Mouse (Mus musculus): Measurements from ENCODE around the gene Ankrd40. TPM values are rescaled to one million over a fixed set of nuclear protein-coding genes. Genes with fewer than 3 reads are reported as not detected.

Gene Ankrd40
- polyA plus RNA-seq, 1 experiment from 2014 or later = 9.2 TPM

- 71% methylated on average over 8 of the region's 8 CpGs for WGBS
- H3K27ac ChIP-seq (ENCODE audit: low read depth, low read length) = no peak overlapping the region
- no peaks in the 10 kb centered on the region for H3K27me3 ChIP-seq (replicated peaks; ENCODE audit: control insufficient read depth, insufficient read depth, low read length)
- peaks cover 19% of the 10 kb centered on the region for H3K36me3 ChIP-seq (ENCODE audit: control insufficient read depth, insufficient read depth, low read length)
- H3K4me1 ChIP-seq (ENCODE audit: control insufficient read depth, insufficient read depth, low read depth, low read length) = peaks cover 20% of the 10 kb centered on the region
- no peaks in the 10 kb centered on the region for H3K9me3 ChIP-seq (ENCODE audit: control insufficient read depth, low read length)
- no peak overlapping the region for H3K4me3 ChIP-seq (ENCODE audit: low read length)
- ATAC-seq = no peak
- no peak overlapping the region for H3K9ac ChIP-seq (ENCODE audit: low read depth, low read length)
- no peak overlapping the region for H3K4me2 ChIP-seq (ENCODE audit: low read length)
Observed at GRCm38 (mm10) chr11:94334386-94334968, 6.7 kb downstream of the Ankrd40 start.

GRCm38 (mm10) chr11:94336551-94336950 lies 8.8 kb downstream of the Ankrd40 start:
- H3K9ac ChIP-seq (ENCODE audit: low read depth, low read length) = no peak overlapping the region
- H3K4me3 ChIP-seq (ENCODE audit: low read length) = no peak overlapping the region
- no peak overlapping the region for H3K27ac ChIP-seq (ENCODE audit: low read depth, low read length)
- peaks cover 21% of the 10 kb centered on the region for H3K36me3 ChIP-seq (ENCODE audit: control insufficient read depth, insufficient read depth, low read length)
- H3K9me3 ChIP-seq (ENCODE audit: control insufficient read depth, low read length) = no peaks in the 10 kb centered on the region
- H3K4me1 ChIP-seq (ENCODE audit: control insufficient read depth, insufficient read depth, low read depth, low read length) = peaks cover 11% of the 10 kb centered on the region
- no peaks in the 10 kb centered on the region for H3K27me3 ChIP-seq (replicated peaks; ENCODE audit: control insufficient read depth, insufficient read depth, low read length)
- no peak for ATAC-seq
- no peak overlapping the region for H3K4me2 ChIP-seq (ENCODE audit: low read length)

- Histone ChIP-seq H3K27me3 (replicated peaks; ENCODE audit: control insufficient read depth, insufficient read depth, low read length) (no peaks in the 10 kb centered on the region), H3K9ac (ENCODE audit: low read depth, low read length) (no peak overlapping the region), H3K36me3 (ENCODE audit: control insufficient read depth, insufficient read depth, low read length) (peaks cover 21% of the 10 kb centered on the region), H3K27ac (ENCODE audit: low read depth, low read length) (no peak overlapping the region), H3K9me3 (ENCODE audit: control insufficient read depth, low read length) (no peaks in the 10 kb centered on the region), H3K4me3 (ENCODE audit: low read length) (no peak overlapping the region), H3K4me2 (ENCODE audit: low read length) (no peak overlapping the region), H3K4me1 (ENCODE audit: control insufficient read depth, insufficient read depth, low read depth, low read length) (peaks cover 11% of the 10 kb centered on the region)
- 95% methylated on average over 2 of the region's 2 CpGs for WGBS
- no peak for ATAC-seq
Observed at GRCm38 (mm10) chr11:94338347-94338746, 10.5 kb downstream of the Ankrd40 start.

GRCm38 (mm10) chr11:94339732-94340585 lies 12.2 kb downstream of the Ankrd40 start:
- 54% methylated on average over 18 of the region's 18 CpGs for WGBS

GRCm38 (mm10) chr11:94340948-94341933 lies 13.4 kb downstream of the Ankrd40 start:
- no peak overlapping the region for H3K9ac ChIP-seq (ENCODE audit: low read depth, low read length)

More at GRCm38 (mm10) chr11:94339732-94340585, 12.2 kb downstream of the Ankrd40 start:
- no peak overlapping the region for H3K4me2 ChIP-seq (ENCODE audit: low read length)
- H3K4me1 ChIP-seq (ENCODE audit: control insufficient read depth, insufficient read depth, low read depth, low read length) = peaks cover 14% of the 10 kb centered on the region
- no peak overlapping the region for H3K27ac ChIP-seq (ENCODE audit: low read depth, low read length)
- ATAC-seq = peak; percentile 83
- H3K9ac ChIP-seq (ENCODE audit: low read depth, low read length) = no peak overlapping the region
- no peaks in the 10 kb centered on the region for H3K27me3 ChIP-seq (replicated peaks; ENCODE audit: control insufficient read depth, insufficient read depth, low read length)
- H3K4me3 ChIP-seq (ENCODE audit: low read length) = no peak overlapping the region
- H3K36me3 ChIP-seq (ENCODE audit: control insufficient read depth, insufficient read depth, low read length) = peaks cover 15% of the 10 kb centered on the region
- H3K9me3 ChIP-seq (ENCODE audit: control insufficient read depth, low read length) = no peaks in the 10 kb centered on the region

GRCm38 (mm10) chr11:94342114-94342905 lies 14.5 kb downstream of the Ankrd40 start:
- WGBS = 16% methylated on average over 13 of the region's 13 CpGs
- Histone ChIP-seq H3K9me3 (ENCODE audit: control insufficient read depth, low read length) (no peaks in the 10 kb centered on the region), H3K4me2 (ENCODE audit: low read length) (no peak overlapping the region), H3K36me3 (ENCODE audit: control insufficient read depth, insufficient read depth, low read length) (peaks cover 9% of the 10 kb centered on the region; the same call in 1 of the 2 replicates), H3K9ac (ENCODE audit: low read depth, low read length) (no peak overlapping the region), H3K27me3 (replicated peaks; ENCODE audit: control insufficient read depth, insufficient read depth, low read length) (no peaks in the 10 kb centered on the region), H3K4me3 (ENCODE audit: low read length) (no peak overlapping the region), H3K27ac (ENCODE audit: low read depth, low read length) (peak overlapping the region; percentile 14; the same call in 1 of the 2 replicates), H3K4me1 (ENCODE audit: control insufficient read depth, insufficient read depth, low read depth, low read length) (peaks cover 14% of the 10 kb centered on the region)
- ATAC-seq = no peak

More at GRCm38 (mm10) chr11:94340948-94341933, 13.4 kb downstream of the Ankrd40 start:
- no peaks in the 10 kb centered on the region for H3K27me3 ChIP-seq (replicated peaks; ENCODE audit: control insufficient read depth, insufficient read depth, low read length)
- H3K4me1 ChIP-seq (ENCODE audit: control insufficient read depth, insufficient read depth, low read depth, low read length) = peaks cover 14% of the 10 kb centered on the region
- no peak overlapping the region for H3K4me2 ChIP-seq (ENCODE audit: low read length)
- ATAC-seq = no peak
- WGBS = 59% methylated on average over 10 of the region's 10 CpGs
- H3K4me3 ChIP-seq (ENCODE audit: low read length) = no peak overlapping the region
- no peaks in the 10 kb centered on the region for H3K9me3 ChIP-seq (ENCODE audit: control insufficient read depth, low read length)
- peaks cover 9% of the 10 kb centered on the region; the same call in 1 of the 2 replicates for H3K36me3 ChIP-seq (ENCODE audit: control insufficient read depth, insufficient read depth, low read length)
- H3K27ac ChIP-seq (ENCODE audit: low read depth, low read length) = no peak overlapping the region

GRCm38 (mm10) chr11:94343955-94344358 lies 16.2 kb downstream of the Ankrd40 start:
- Histone ChIP-seq H3K4me3 (ENCODE audit: low read length) (no peak overlapping the region), H3K4me2 (ENCODE audit: low read length) (no peak overlapping the region), H3K9me3 (ENCODE audit: control insufficient read depth, low read length) (no peaks in the 10 kb centered on the region), H3K9ac (ENCODE audit: low read depth, low read length) (0 out of 2 replicates have a peak overlapping the region, but pooled peaks have one; percentile 24), H3K4me1 (ENCODE audit: control insufficient read depth, insufficient read depth, low read depth, low read length) (peaks cover 14% of the 10 kb centered on the region), H3K36me3 (ENCODE audit: control insufficient read depth, insufficient read depth, low read length) (peaks cover 5% of the 10 kb centered on the region; the same call in 1 of the 2 replicates), H3K27me3 (replicated peaks; ENCODE audit: control insufficient read depth, insufficient read depth, low read length) (no peaks in the 10 kb centered on the region), H3K27ac (ENCODE audit: low read depth, low read length) (peak overlapping the region; percentile 25; the same call in 1 of the 2 replicates)
- peak; percentile 59 for ATAC-seq
- 16% methylated on average over 5 of the region's 5 CpGs for WGBS

GRCm38 (mm10) chr11:94344470-94344869 lies 16.7 kb downstream of the Ankrd40 start:
- Histone ChIP-seq H3K27me3 (replicated peaks; ENCODE audit: control insufficient read depth, insufficient read depth, low read length) (no peaks in the 10 kb centered on the region), H3K4me3 (ENCODE audit: low read length) (no peak overlapping the region), H3K27ac (ENCODE audit: low read depth, low read length) (peak overlapping the region; percentile 29; the same call in 1 of the 2 replicates), H3K36me3 (ENCODE audit: control insufficient read depth, insufficient read depth, low read length) (0 out of 2 replicates have a peak, but pooled peaks cover 2% of the 10 kb centered on the region), H3K9ac (ENCODE audit: low read depth, low read length) (no peak overlapping the region), H3K4me1 (ENCODE audit: control insufficient read depth, insufficient read depth, low read depth, low read length) (peaks cover 14% of the 10 kb centered on the region), H3K4me2 (ENCODE audit: low read length) (no peak overlapping the region), H3K9me3 (ENCODE audit: control insufficient read depth, low read length) (no peaks in the 10 kb centered on the region)
- no peak for ATAC-seq
- WGBS = 61% methylated on average over 1 of the region's 1 CpGs
